Mouse (Mus musculus) MEL (cell line): ENCODE results near the gene Pou2af1.

ENCODE experiments used
- CTCF ChIP-seq, 3 experiments: IDR thresholded peaks in 2 of 3; conservative IDR thresholded peaks in 1 of 3; 2 replicates each; pipeline ENCODE4 v1.5.1; 2011 to 2012; ENCODE audit warnings: low read length in 3 of 3, low read depth in 2 of 3, mild to moderate bottlenecking in 2 of 3, improper control_type of control experiment in 1 of 3, inconsistent platforms in 1 of 3, mixed read lengths in 1 of 3, moderate library complexity in 1 of 3; ENCODE audit not compliant: control insufficient read depth in 1 of 3, insufficient read depth in 1 of 3, poor library complexity in 1 of 3, severe bottlenecking in 1 of 3
- GATA1 ChIP-seq: IDR thresholded peaks from 2 replicates; pipeline ENCODE4 v1.6.1; 2011; ENCODE audit warnings: low read depth, low read length, improper control_type of control experiment
- MXI1 ChIP-seq: IDR thresholded peaks from 2 replicates; pipeline ENCODE4 v1.6.1; 2011; ENCODE audit warnings: mild to moderate bottlenecking, low read depth, low read length, improper control_type of control experiment
- RAD21 ChIP-seq: IDR thresholded peaks from 2 replicates; pipeline ENCODE4 v1.6.1; 2011; ENCODE audit warnings: mild to moderate bottlenecking, low read depth, low read length, improper control_type of control experiment
- TBP ChIP-seq: IDR thresholded peaks from 2 replicates; pipeline ENCODE4 v1.8.0; 2011; ENCODE audit warnings: low read depth, low read length, improper control_type of control experiment
- USF1 ChIP-seq: IDR thresholded peaks from 2 replicates; pipeline ENCODE4 v1.6.1; 2014; ENCODE audit warnings: low read depth, mild to moderate bottlenecking, inconsistent platforms, low read length, improper control_type of control experiment, moderate library complexity
- ZC3H11A ChIP-seq: IDR thresholded peaks from 2 replicates; pipeline ENCODE4 v1.6.1; 2012; ENCODE audit warnings: low read depth, mild to moderate bottlenecking, inconsistent platforms, low read length, improper control_type of control experiment
- ZNF384 ChIP-seq: IDR thresholded peaks from 2 replicates; pipeline ENCODE4 v1.6.1; 2012; ENCODE audit warnings: low read depth, mild to moderate bottlenecking, inconsistent platforms, low read length, improper control_type of control experiment

GRCm38 (mm10) chr9:51256780-51257502 is 43.4 kb downstream of the Pou2af1 start:
- TF ChIP-seq ZC3H11A: no peak
- no peak for TF ChIP-seq CTCF (IDR thresholded peaks at IDR 0.05 in 2 of 3, conservative IDR thresholded peaks at IDR 0.05 in 1 of 3; ENCODE audit: control insufficient read depth in 1 of 3, insufficient read depth in 1 of 3, low read depth in 2 of 3, low read length in 3 of 3, poor library complexity in 1 of 3, severe bottlenecking in 1 of 3)
- no peak for TF ChIP-seq USF1
- TF ChIP-seq MXI1: no peak
- TF ChIP-seq GATA1: no peak
- TF ChIP-seq ZNF384: no peak
- TF ChIP-seq TBP: no peak
- no peak for TF ChIP-seq RAD21
